Mouse (Mus musculus) myocyte (in vitro differentiated cells): Measurements from ENCODE around the gene Abcc2. TPM values are rescaled to one million over a fixed set of nuclear protein-coding genes. Genes with fewer than 3 reads are reported as not detected.

Source experiments
- H3K27me3 ChIP-seq: one replicate; pipeline ENCODE4 v1.6.1; 2011; ENCODE audit not compliant: control insufficient read depth, insufficient read depth, insufficient read length
- H3K36me3 ChIP-seq: one replicate; pipeline ENCODE4 v1.6.1; 2011; ENCODE audit not compliant: control insufficient read depth, insufficient read depth
- H3K4me2 ChIP-seq: one replicate; pipeline ENCODE4 v1.6.1; 2011; ENCODE audit warnings: low read depth, control low read depth
- H3K4me3 ChIP-seq: one replicate; pipeline ENCODE4 v1.5.1; 2011; ENCODE audit warnings: mild to moderate bottlenecking, control low read depth, moderate library complexity
- H3K79me2 ChIP-seq: one replicate; pipeline ENCODE4 v1.6.1; 2011; ENCODE audit not compliant: control insufficient read depth, insufficient read depth
- H3ac ChIP-seq: one replicate; pipeline ENCODE4 v1.6.1; 2011; ENCODE audit not compliant: control insufficient read depth, insufficient read length
- CEBPB ChIP-seq: IDR thresholded peaks from 2 replicates; pipeline ENCODE4 v1.6.1; 2011; ENCODE audit warnings: mild to moderate bottlenecking, moderate library complexity; ENCODE audit not compliant: poor library complexity, insufficient read depth, severe bottlenecking
- E2F4 ChIP-seq: IDR thresholded peaks from one replicate; pipeline ENCODE4 v1.6.1; 2011; ENCODE audit warnings: mild to moderate bottlenecking, control low read depth, moderate library complexity; ENCODE audit not compliant: insufficient read depth
- MAX ChIP-seq: IDR thresholded peaks from one replicate; pipeline ENCODE4 v1.6.1; 2011; ENCODE audit warnings: low read depth, mild to moderate bottlenecking, control low read depth
- MYOD1 ChIP-seq, 3 experiments: IDR thresholded peaks; one replicate each; pipeline ENCODE4 v1.6.1; 2011; ENCODE audit warnings: control low read depth in 2 of 3, low read depth in 2 of 3, mild to moderate bottlenecking in 2 of 3, moderate library complexity in 1 of 3; ENCODE audit not compliant: insufficient read length in 2 of 3, control insufficient read depth in 1 of 3
- MYOG ChIP-seq, 3 experiments: IDR thresholded peaks; one replicate each; pipeline ENCODE4 v1.6.1; 2011; ENCODE audit warnings: control low read depth in 2 of 3, low read depth in 2 of 3, mild to moderate bottlenecking in 2 of 3; ENCODE audit not compliant: insufficient read length in 2 of 3, control insufficient read depth in 1 of 3, insufficient read depth in 1 of 3
- POLR2A ChIP-seq: IDR thresholded peaks from one replicate; pipeline ENCODE4 v1.6.1; 2011; ENCODE audit warnings: low read depth, mild to moderate bottlenecking, control low read depth, moderate library complexity; ENCODE audit not compliant: insufficient read length
- POLR2AphosphoS2 ChIP-seq: IDR thresholded peaks from one replicate; pipeline ENCODE4 v1.6.1; 2011; ENCODE audit warnings: low read depth, control low read depth; ENCODE audit not compliant: insufficient read length
- REST ChIP-seq: IDR thresholded peaks from one replicate; pipeline ENCODE4 v1.6.1; 2011; ENCODE audit warnings: mild to moderate bottlenecking, control low read depth, moderate library complexity; ENCODE audit not compliant: insufficient read depth, insufficient read length
- SRF ChIP-seq: IDR thresholded peaks from one replicate; pipeline ENCODE4 v1.6.1; 2011; ENCODE audit warnings: low read depth; ENCODE audit not compliant: control insufficient read depth, insufficient read length
- TCF12 ChIP-seq: IDR thresholded peaks from one replicate; pipeline ENCODE4 v1.6.1; 2011; ENCODE audit warnings: mild to moderate bottlenecking, control low read depth; ENCODE audit not compliant: poor library complexity, insufficient read depth, severe bottlenecking
- TCF3 ChIP-seq: IDR thresholded peaks from one replicate; pipeline ENCODE4 v1.6.1; 2011; ENCODE audit warnings: low read depth, control low read depth; ENCODE audit not compliant: insufficient read length
- USF1 ChIP-seq: IDR thresholded peaks from one replicate; pipeline ENCODE4 v1.6.1; 2011; ENCODE audit warnings: low read depth, mild to moderate bottlenecking, control low read depth, moderate library complexity
- polyA plus RNA-seq: library from polyadenylated mRNA; unstranded; fragments of >200 nt; fragmentation: generic; extraction: Trizol; gene quantifications from one replicate; pipeline ENCODE4 v1.2.1, GENCODE M21; 2012; ENCODE audit warnings: missing spikeins

Gene Abcc2
- polyA plus RNA-seq, 1 experiment = not detected

DNA sequence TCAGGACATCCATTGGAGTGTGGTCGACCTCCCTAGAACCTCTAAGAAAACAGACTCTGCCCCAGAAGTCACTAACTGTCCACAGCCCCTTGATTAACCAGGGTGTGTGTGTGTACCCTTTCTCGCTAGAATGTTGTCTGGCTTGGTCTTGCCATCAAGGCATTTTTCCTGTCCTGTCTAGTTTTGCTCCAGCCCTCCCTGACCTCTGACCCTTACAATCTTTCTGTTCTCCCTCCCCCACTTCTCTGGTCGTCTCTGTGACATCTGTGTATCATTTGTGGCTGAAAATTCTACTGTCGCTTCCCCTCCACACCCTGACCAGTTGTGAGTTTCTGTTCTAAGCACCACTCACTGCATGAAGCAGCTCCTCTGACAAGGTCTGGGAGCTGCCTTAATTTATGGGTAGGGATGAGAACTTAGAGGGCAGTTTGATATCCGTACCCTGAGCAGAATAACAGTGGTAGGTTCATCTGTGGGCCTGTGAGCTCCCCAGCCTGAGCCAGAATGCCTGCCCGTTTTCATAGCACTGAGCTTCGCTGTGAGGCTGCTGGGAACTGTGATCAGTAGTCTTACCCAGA, 63.4 kb downstream of the Abcc2 start:
- Histone ChIP-seq H3ac (no peak overlapping the region), H3K79me2 (no peaks in the 10 kb centered on the region), H3K4me3 (no peak overlapping the region), H3K4me2 (no peak overlapping the region), H3K36me3 (peaks cover 11% of the 10 kb centered on the region), H3K27me3 (no peaks in the 10 kb centered on the region)
- TF ChIP-seq MYOG (IDR thresholded peaks at IDR 0.05; ENCODE audit: control insufficient read depth in 1 of 3, insufficient read depth in 1 of 3, insufficient read length in 2 of 3, low read depth in 2 of 3) = no peak
- TF ChIP-seq TCF3 = no peak
- no peak for TF ChIP-seq MAX
- TF ChIP-seq USF1 = no peak
- no peak for TF ChIP-seq REST
- TF ChIP-seq POLR2A = no peak
- no peak for TF ChIP-seq SRF
- TF ChIP-seq CEBPB = no peak
- TF ChIP-seq MYOD1 (IDR thresholded peaks at IDR 0.05; ENCODE audit: control insufficient read depth in 1 of 3, insufficient read length in 2 of 3, low read depth in 2 of 3) = no peak
- TF ChIP-seq E2F4 = no peak
- no peak for TF ChIP-seq POLR2AphosphoS2
- TF ChIP-seq TCF12 = no peak

GRCm38 (mm10) chr19:43847056-43847455, 65.1 kb downstream of the Abcc2 start:
- Histone ChIP-seq H3K36me3 (peaks cover 19% of the 10 kb centered on the region), H3K4me3 (no peak overlapping the region), H3K27me3 (no peaks in the 10 kb centered on the region), H3ac (no peak overlapping the region), H3K4me2 (no peak overlapping the region), H3K79me2 (no peaks in the 10 kb centered on the region)
- TF ChIP-seq SRF (no peak), MYOD1 (IDR thresholded peaks at IDR 0.05; ENCODE audit: control insufficient read depth in 1 of 3, insufficient read length in 2 of 3, low read depth in 2 of 3) (no peak), MAX (no peak), REST (no peak), E2F4 (no peak), TCF12 (no peak), POLR2AphosphoS2 (no peak), MYOG (IDR thresholded peaks at IDR 0.05; ENCODE audit: control insufficient read depth in 1 of 3, insufficient read depth in 1 of 3, insufficient read length in 2 of 3, low read depth in 2 of 3) (no peak), CEBPB (no peak), POLR2A (no peak)

DNA sequence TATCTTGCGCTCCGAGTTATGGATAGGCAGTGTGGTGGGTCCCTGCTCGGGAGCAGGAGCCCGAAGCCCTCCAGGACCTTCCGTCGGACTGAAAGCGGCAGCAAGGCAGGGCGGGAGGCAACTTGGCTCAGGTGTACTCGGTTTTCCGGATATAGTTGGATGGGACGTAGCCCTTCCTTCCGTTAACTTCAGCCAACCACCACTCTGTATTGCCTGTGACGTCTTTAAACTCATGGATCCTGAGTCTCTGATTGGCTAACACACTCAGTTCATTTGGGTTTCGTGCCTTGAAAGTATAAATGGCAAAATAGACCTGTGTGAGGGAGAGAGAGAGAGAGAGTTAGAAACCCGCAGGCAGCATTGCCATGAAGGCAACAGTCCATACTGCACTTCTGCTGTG, 66.0 kb downstream of the Abcc2 start:
- no peak overlapping the region for H3ac ChIP-seq
- H3K36me3 ChIP-seq = peaks cover 22% of the 10 kb centered on the region
- H3K4me3 ChIP-seq = no peak overlapping the region
- no peak for TF ChIP-seq TCF3
- no peak for TF ChIP-seq CEBPB
- no peak for TF ChIP-seq POLR2A
- no peak for TF ChIP-seq E2F4
- no peak for TF ChIP-seq SRF
- TF ChIP-seq USF1 = no peak
- TF ChIP-seq REST = no peak
- no peak for TF ChIP-seq POLR2AphosphoS2
- no peak for TF ChIP-seq TCF12
- TF ChIP-seq MYOD1 (IDR thresholded peaks at IDR 0.05; ENCODE audit: control insufficient read depth in 1 of 3, insufficient read length in 2 of 3, low read depth in 2 of 3) = no peak
- no peak for TF ChIP-seq MAX
- TF ChIP-seq MYOG (IDR thresholded peaks at IDR 0.05; ENCODE audit: control insufficient read depth in 1 of 3, insufficient read depth in 1 of 3, insufficient read length in 2 of 3, low read depth in 2 of 3) = no peak
- H3K79me2 ChIP-seq = no peaks in the 10 kb centered on the region
- H3K4me2 ChIP-seq = no peak overlapping the region
- no peaks in the 10 kb centered on the region for H3K27me3 ChIP-seq

DNA sequence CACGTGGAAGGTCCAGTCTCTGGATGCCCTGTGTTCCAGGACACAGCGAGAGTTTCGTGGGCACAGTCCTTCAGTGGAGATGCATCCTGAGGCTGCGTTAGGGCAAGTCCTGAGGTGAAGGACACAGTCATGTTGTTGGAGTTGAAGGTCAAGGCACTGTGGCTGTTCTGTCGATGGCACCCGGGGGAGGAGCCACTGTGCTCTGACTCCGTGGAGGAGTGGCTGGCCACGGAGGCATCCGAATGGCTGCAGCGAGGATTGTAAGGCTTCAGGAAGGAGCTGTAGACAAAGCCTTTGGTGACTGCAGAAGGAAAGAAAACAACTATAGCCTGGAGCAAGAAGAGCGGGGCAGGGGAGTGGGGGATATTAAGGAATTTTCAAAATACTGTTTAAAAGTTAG, 68.0 kb downstream of the Abcc2 start:
- Histone ChIP-seq H3K36me3 (peaks cover 26% of the 10 kb centered on the region), H3K4me3 (no peak overlapping the region), H3K4me2 (no peak overlapping the region), H3ac (no peak overlapping the region), H3K27me3 (no peaks in the 10 kb centered on the region), H3K79me2 (no peaks in the 10 kb centered on the region)
- TF ChIP-seq CEBPB = no peak
- no peak for TF ChIP-seq MAX
- TF ChIP-seq USF1 = no peak
- TF ChIP-seq TCF3 = no peak
- no peak for TF ChIP-seq POLR2A
- no peak for TF ChIP-seq TCF12
- no peak for TF ChIP-seq MYOD1 (IDR thresholded peaks at IDR 0.05; ENCODE audit: control insufficient read depth in 1 of 3, insufficient read length in 2 of 3, low read depth in 2 of 3)
- no peak for TF ChIP-seq REST
- no peak for TF ChIP-seq POLR2AphosphoS2
